Mouse (Mus musculus) embryonic facial prominence, embryonic 10.5 days (tissue): ENCODE data around the gene Ctxn1. TPM values are rescaled to one million over a fixed set of nuclear protein-coding genes. Genes with fewer than 3 reads are reported as not detected.

Experiments used
- DNase-seq: peaks from one replicate; pipeline ENCODE4 v3.0.0-alpha.2; 2017; ENCODE audit warnings: low spot score
- H3K27ac ChIP-seq: fragments of 300-500 bp; sonication (generic); replicated peaks from 2 replicates; pipeline ENCODE4 v1.5.1; 2016; ENCODE audit warnings: mild to moderate bottlenecking
- H3K27me3 ChIP-seq: fragments of 300-500 bp; sonication (generic); replicated peaks from 2 replicates; pipeline ENCODE4 v1.6.1; 2016; ENCODE audit warnings: low read depth, mild to moderate bottlenecking; ENCODE audit not compliant: poor library complexity, severe bottlenecking
- H3K36me3 ChIP-seq: fragments of 300-500 bp; sonication (generic); replicated peaks from 2 replicates; pipeline ENCODE4 v1.6.1; 2016; ENCODE audit warnings: mild to moderate bottlenecking, moderate library complexity
- H3K4me1 ChIP-seq: fragments of 300-500 bp; sonication (generic); 2 replicates; pipeline ENCODE4 v1.6.1; 2016
- H3K4me3 ChIP-seq: fragments of 300-500 bp; sonication (generic); 2 replicates; pipeline ENCODE4 v1.5.1; 2016; ENCODE audit warnings: mild to moderate bottlenecking, moderate library complexity
- H3K9me3 ChIP-seq: fragments of 300-500 bp; sonication (generic); 2 replicates; pipeline ENCODE4 v1.6.1; 2016; ENCODE audit warnings: mild to moderate bottlenecking
- WGBS: fragments of 180-500 bp; shearing (Covaris S2); methylation state at CpG from one replicate; pipeline ENCODE4 v1.1.7; 2016; 5-methylcytosine and 5-hydroxymethylcytosine counted together
- polyA plus RNA-seq: library from polyadenylated mRNA; unstranded; fragments of >200 nt; fragmentation: Nextera tagmentation; extraction: Ambion mirVana; gene quantifications from 2 replicates; pipeline ENCODE4 v1.2.1, GENCODE M21; 2016

Gene Ctxn1
- polyA plus RNA-seq, 1 experiment from 2014 or later = 134 TPM

- Histone ChIP-seq H3K36me3 (no peaks in the 10 kb centered on the region), H3K4me3 (no peak overlapping the region), H3K27ac (no peak overlapping the region), H3K9me3 (no peaks in the 10 kb centered on the region), H3K4me1 (peaks cover 11% of the 10 kb centered on the region), H3K27me3 (peaks cover 51% of the 10 kb centered on the region)
- DNase-seq = no peak
Measured at GRCm38 (mm10) chr8:4222059-4222458, 37.0 kb downstream of the Ctxn1 start.

GRCm38 (mm10) chr8:4219617-4220016 is 39.5 kb downstream of the Ctxn1 start:
- DNase-seq = no peak
- H3K27ac ChIP-seq = no peak overlapping the region
- H3K36me3 ChIP-seq = no peaks in the 10 kb centered on the region
- H3K27me3 ChIP-seq = peaks cover 53% of the 10 kb centered on the region
- H3K9me3 ChIP-seq = no peaks in the 10 kb centered on the region
- H3K4me3 ChIP-seq = no peak overlapping the region
- 86% methylated on average over 3 of the region's 3 CpGs for WGBS
- peaks cover 26% of the 10 kb centered on the region for H3K4me1 ChIP-seq

- peaks cover 68% of the 10 kb centered on the region for H3K27me3 ChIP-seq
- 1% methylated on average over 44 of the region's 44 CpGs for WGBS
- DNase-seq = peak; percentile 74
- H3K9me3 ChIP-seq = no peaks in the 10 kb centered on the region
- peak within 1 kb of the TSS; percentile 68 for H3K4me3 ChIP-seq
- H3K27ac ChIP-seq = peak within 1 kb of the TSS; percentile 87
- peaks cover 47% of the 10 kb centered on the region for H3K4me1 ChIP-seq
- no peaks in the 10 kb centered on the region for H3K36me3 ChIP-seq
Measured at GRCm38 (mm10) chr8:4216791-4217621, 42.1 kb downstream of the Ctxn1 start, which contains the start of gene Prr36. TSS of gene Prr36 (minus strand) at chr8:4217459.

- peak overlapping the region; percentile 68 for H3K4me3 ChIP-seq
- peak overlapping the region; percentile 87 for H3K27ac ChIP-seq
- H3K4me1 ChIP-seq = peaks cover 47% of the 10 kb centered on the region
- DNase-seq = no peak
- H3K9me3 ChIP-seq = no peaks in the 10 kb centered on the region
- no peaks in the 10 kb centered on the region for H3K36me3 ChIP-seq
- WGBS = 3% methylated on average over 18 of the region's 18 CpGs
- H3K27me3 ChIP-seq = peaks cover 75% of the 10 kb centered on the region
Measured at GRCm38 (mm10) chr8:4216296-4216695, 42.8 kb downstream of the Ctxn1 start.

- H3K9me3 ChIP-seq = peaks cover 4% of the 10 kb centered on the region
- peak overlapping the region; percentile 70 for H3K27ac ChIP-seq
- H3K4me3 ChIP-seq = peak overlapping the region; percentile 58
- 9% methylated on average over 33 of the region's 33 CpGs for WGBS
- DNase-seq = peak; percentile 51
- H3K36me3 ChIP-seq = peaks cover 16% of the 10 kb centered on the region
- H3K27me3 ChIP-seq = peaks cover 93% of the 10 kb centered on the region
- peaks cover 47% of the 10 kb centered on the region for H3K4me1 ChIP-seq
Measured at GRCm38 (mm10) chr8:4214006-4214980, 44.8 kb downstream of the Ctxn1 start.

- Histone ChIP-seq H3K4me3 (peak overlapping the region; percentile 58), H3K27me3 (peaks cover 95% of the 10 kb centered on the region), H3K9me3 (peaks cover 6% of the 10 kb centered on the region), H3K4me1 (peaks cover 47% of the 10 kb centered on the region), H3K27ac (peak overlapping the region; percentile 70), H3K36me3 (peaks cover 20% of the 10 kb centered on the region)
- 2% methylated on average over 18 of the region's 18 CpGs for whole genome bisulfite sequencing
- peak; percentile 74 for DNase-seq
Measured at GRCm38 (mm10) chr8:4213210-4214005, 45.7 kb downstream of the Ctxn1 start.

- peak; percentile 63 for DNase-seq
- peaks cover 6% of the 10 kb centered on the region for H3K9me3 ChIP-seq
- peak overlapping the region; percentile 70; the same call in 1 of the 2 replicates for H3K27ac ChIP-seq
- peak overlapping the region; percentile 58 for H3K4me3 ChIP-seq
- WGBS = 1% methylated on average over 25 of the region's 25 CpGs
- H3K36me3 ChIP-seq = peaks cover 20% of the 10 kb centered on the region
- peaks cover 95% of the 10 kb centered on the region for H3K27me3 ChIP-seq
- peaks cover 47% of the 10 kb centered on the region for H3K4me1 ChIP-seq
Measured at GRCm38 (mm10) chr8:4212809-4213209, 46.3 kb downstream of the Ctxn1 start.

GRCm38 (mm10) chr8:4211097-4211496 is 48.0 kb downstream of the Ctxn1 start:
- peaks cover 95% of the 10 kb centered on the region for H3K27me3 ChIP-seq
- no peak for DNase-seq
- WGBS = 81% methylated on average over 6 of the region's 6 CpGs

More at GRCm38 (mm10) chr8:4211097-4211496, 48.0 kb downstream of the Ctxn1 start:
- Histone ChIP-seq H3K4me1 (peaks cover 41% of the 10 kb centered on the region), H3K9me3 (peaks cover 6% of the 10 kb centered on the region), H3K36me3 (peaks cover 20% of the 10 kb centered on the region), H3K4me3 (no peak overlapping the region), H3K27ac (no peak overlapping the region)

Other genes starting within 250 kb of the Ctxn1 start
- gene Cd209f, start 153.4 kb downstream of the Ctxn1 start, polyA plus RNA-seq = not detected in 2 replicates
- not detected in 2 replicates for gene Cd209g, start 125.2 kb downstream of the Ctxn1 start, polyA plus RNA-seq
- 23.3 and 25.9 TPM in 2 replicates for gene Evi5l, start 92.7 kb downstream of the Ctxn1 start, polyA plus RNA-seq
- 5.7 and 7.2 TPM in 2 replicates for gene Prr36, start 41.8 kb downstream of the Ctxn1 start, polyA plus RNA-seq
- gene Lrrc8e, start 32.4 kb downstream of the Ctxn1 start, polyA plus RNA-seq = 0.49 and 0.56 TPM in 2 replicates
- 31.0 and 32.8 TPM in 2 replicates for gene Map2k7, start 20.5 kb downstream of the Ctxn1 start, polyA plus RNA-seq
- gene Gm49320, start 20.4 kb downstream of the Ctxn1 start, polyA plus RNA-seq = 0.44 and 0.85 TPM in 2 replicates
- 4.4 and 5.2 TPM in 2 replicates for gene Tgfbr3l, start 11.1 kb downstream of the Ctxn1 start, polyA plus RNA-seq
- gene Snapc2, start 6.2 kb downstream of the Ctxn1 start, polyA plus RNA-seq = 62.3 and 64.6 TPM in 2 replicates
- 64.7 and 73.3 TPM in 2 replicates for gene Timm44, start 16.6 kb upstream of the Ctxn1 start, polyA plus RNA-seq
- 24.4 and 25.4 TPM in 2 replicates for gene Ccl25, start 65.9 kb upstream of the Ctxn1 start, polyA plus RNA-seq
- 362 and 373 TPM in 2 replicates for gene Elavl1, start 66.1 kb upstream of the Ctxn1 start, polyA plus RNA-seq
- 9.7 and 12.1 TPM in 2 replicates for gene Cers4, start 233.8 kb upstream of the Ctxn1 start, polyA plus RNA-seq